Mouse (Mus musculus) hindbrain, embryonic 11.5 days (tissue): ENCODE measurements around the gene Urb1. TPM values are rescaled to one million over a fixed set of nuclear protein-coding genes. Genes with fewer than 3 reads are reported as not detected.

Experiments used
- ATAC-seq: fragments of 200-750 bp; cut with Nextera tagmentation; 2 replicates; pipeline ENCODE4 v1.8.0; 2017; ENCODE audit warnings: mild to moderate bottlenecking, moderate TSS enrichment, moderate library complexity; ENCODE audit not compliant: low FRiP score
- DNase-seq: peaks from one replicate; pipeline ENCODE4 v3.0.0-alpha.2; 2015; ENCODE audit warnings: low spot score
- H3K27ac ChIP-seq: fragments of 300-500 bp; sonication (generic); 2 replicates; pipeline ENCODE4 v1.5.1; 2014; ENCODE audit warnings: mild to moderate bottlenecking, low read depth, low read length
- H3K27me3 ChIP-seq: fragments of 300-500 bp; sonication (generic); 2 replicates; pipeline ENCODE4 v1.6.1; 2014; ENCODE audit warnings: mild to moderate bottlenecking, low read length, moderate library complexity, mixed read lengths; ENCODE audit not compliant: control insufficient read depth, insufficient read depth
- H3K36me3 ChIP-seq: fragments of 300-500 bp; sonication (generic); 2 replicates; pipeline ENCODE4 v1.6.1; 2014; ENCODE audit warnings: mild to moderate bottlenecking, low read length, moderate library complexity, mixed read lengths; ENCODE audit not compliant: control insufficient read depth, insufficient read depth
- H3K4me1 ChIP-seq: fragments of 300-500 bp; sonication (generic); replicated peaks from 2 replicates; pipeline ENCODE4 v1.6.1; 2014; ENCODE audit warnings: low read length, mixed read lengths; ENCODE audit not compliant: control insufficient read depth, insufficient read depth
- H3K4me2 ChIP-seq: fragments of 300-500 bp; sonication (generic); replicated peaks from 2 replicates; pipeline ENCODE4 v1.6.1; 2014; ENCODE audit warnings: mild to moderate bottlenecking, low read depth, low read length
- H3K4me3 ChIP-seq: fragments of 300-500 bp; sonication (generic); 2 replicates; pipeline ENCODE4 v1.5.1; 2014; ENCODE audit warnings: low read depth, low read length
- H3K9ac ChIP-seq: fragments of 300-500 bp; sonication (generic); 2 replicates; pipeline ENCODE4 v1.6.1; 2014; ENCODE audit warnings: low read depth, low read length
- H3K9me3 ChIP-seq: fragments of 300-500 bp; sonication (generic); 2 replicates; pipeline ENCODE4 v1.6.1; 2016; ENCODE audit warnings: low read length; ENCODE audit not compliant: control insufficient read depth
- WGBS: fragments of 180-500 bp; shearing (Covaris S2); extraction: QIAGEN DNeasy Blood & Tissue Kit; methylation state at CpG from one replicate; pipeline ENCODE4 v1.1.7; 2014; 5-methylcytosine and 5-hydroxymethylcytosine counted together
- polyA plus RNA-seq: library from polyadenylated mRNA; unstranded; fragments of >200 nt; fragmentation: Nextera tagmentation; extraction: Ambion mirVana; gene quantifications from 2 replicates; pipeline ENCODE4 v1.2.1, GENCODE M21; 2014

Gene Urb1
- polyA plus RNA-seq, 1 experiment from 2014 or later, result 14.4 TPM

- peaks cover 8% of the 10 kb centered on the region; the same call in 1 of the 2 replicates for H3K4me1 ChIP-seq
- H3K27me3 ChIP-seq, result 0 out of 2 replicates have a peak, but pooled peaks cover 2% of the 10 kb centered on the region
- no peak for ATAC-seq
- H3K27ac ChIP-seq, result no peak overlapping the region
- 78% methylated on average over 6 of the region's 6 CpGs for WGBS
- no peak overlapping the region for H3K9ac ChIP-seq
- H3K4me2 ChIP-seq, result no peak overlapping the region
- no peaks in the 10 kb centered on the region for H3K9me3 ChIP-seq
- no peaks in the 10 kb centered on the region for H3K36me3 ChIP-seq
- no peak overlapping the region for H3K4me3 ChIP-seq
- DNase-seq, result no peak
These were observed 34.8 kb upstream of the Urb1 start for GRCm38 (mm10) chr16:90845038-90845437.

GRCm38 (mm10) chr16:90842164-90842563 lies 32.0 kb upstream of the Urb1 start:
- Histone ChIP-seq H3K4me1 (peaks cover 8% of the 10 kb centered on the region; the same call in 1 of the 2 replicates), H3K4me2 (no peak overlapping the region), H3K27me3 (0 out of 2 replicates have a peak, but pooled peaks cover 2% of the 10 kb centered on the region), H3K9ac (no peak overlapping the region), H3K36me3 (no peaks in the 10 kb centered on the region), H3K27ac (peak overlapping the region; percentile 36; the same call in 1 of the 2 replicates), H3K9me3 (no peaks in the 10 kb centered on the region), H3K4me3 (no peak overlapping the region)
- peak; percentile 31; the same call in 1 of the 2 replicates for ATAC-seq
- 44% methylated on average over 9 of the region's 9 CpGs for WGBS
- peak; percentile 48 for DNase-seq

- Histone ChIP-seq H3K9me3 (no peaks in the 10 kb centered on the region), H3K4me3 (no peak overlapping the region), H3K27me3 (no peaks in the 10 kb centered on the region; the same call in 1 of the 2 replicates), H3K4me2 (no peak overlapping the region), H3K27ac (no peak overlapping the region), H3K4me1 (peaks cover 12% of the 10 kb centered on the region), H3K36me3 (no peaks in the 10 kb centered on the region), H3K9ac (no peak overlapping the region)
- no peak for ATAC-seq
- 67% methylated on average over 8 of the region's 8 CpGs for WGBS
- DNase-seq, result no peak
These were observed 27.2 kb upstream of the Urb1 start for GRCm38 (mm10) chr16:90837431-90837830.

GRCm38 (mm10) chr16:90833041-90833791 lies 23.0 kb upstream of the Urb1 start:
- DNase-seq (no peak), ATAC-seq (no peak)
- no peaks in the 10 kb centered on the region for H3K36me3 ChIP-seq
- H3K9ac ChIP-seq, result no peak overlapping the region
- H3K4me1 ChIP-seq, result peaks cover 15% of the 10 kb centered on the region
- 0 out of 2 replicates have a peak overlapping the region, but pooled peaks have one; percentile 3 for H3K4me2 ChIP-seq
- WGBS, result 17% methylated on average over 9 of the region's 9 CpGs
- peaks cover 25% of the 10 kb centered on the region for H3K27me3 ChIP-seq
- H3K27ac ChIP-seq, result no peak overlapping the region
- no peak overlapping the region for H3K4me3 ChIP-seq
- no peaks in the 10 kb centered on the region for H3K9me3 ChIP-seq

GRCm38 (mm10) chr16:90832495-90832894 lies 22.3 kb upstream of the Urb1 start:
- DNase-seq, result no peak
- ATAC-seq, result no peak
- Histone ChIP-seq H3K9ac (no peak overlapping the region), H3K36me3 (no peaks in the 10 kb centered on the region), H3K4me3 (no peak overlapping the region), H3K4me2 (no peak overlapping the region), H3K27ac (no peak overlapping the region), H3K4me1 (peaks cover 15% of the 10 kb centered on the region), H3K9me3 (no peaks in the 10 kb centered on the region), H3K27me3 (peaks cover 25% of the 10 kb centered on the region)
- WGBS, result 44% methylated on average over 6 of the region's 6 CpGs

- peaks cover 25% of the 10 kb centered on the region for H3K27me3 ChIP-seq
- H3K4me2 ChIP-seq, result no peak overlapping the region
- ATAC-seq (no peak), DNase-seq (no peak)
- no peak overlapping the region for H3K27ac ChIP-seq
- no peak overlapping the region for H3K9ac ChIP-seq
- H3K4me1 ChIP-seq, result peaks cover 15% of the 10 kb centered on the region
- no peaks in the 10 kb centered on the region for H3K9me3 ChIP-seq
- 17% methylated on average over 15 of the region's 15 CpGs for WGBS
- no peaks in the 10 kb centered on the region for H3K36me3 ChIP-seq
- H3K4me3 ChIP-seq, result peak overlapping the region; percentile 4; the same call in 1 of the 2 replicates
These were observed 21.5 kb upstream of the Urb1 start for GRCm38 (mm10) chr16:90831676-90832075.

GRCm38 (mm10) chr16:90830686-90831439 lies 20.6 kb upstream of the Urb1 start:
- no peaks in the 10 kb centered on the region for H3K9me3 ChIP-seq
- H3K4me2 ChIP-seq, result peak overlapping the region; percentile 97
- under 1% methylated on average over 66 of the region's 67 CpGs for WGBS
- peak; percentile 76 for DNase-seq
- peaks cover 25% of the 10 kb centered on the region for H3K27me3 ChIP-seq
- H3K9ac ChIP-seq, result peak overlapping the region; percentile 50
- peak overlapping the region; percentile 50 for H3K4me3 ChIP-seq
- peaks cover 15% of the 10 kb centered on the region for H3K4me1 ChIP-seq
- no peaks in the 10 kb centered on the region for H3K36me3 ChIP-seq
- peak; percentile 62 for ATAC-seq
- no peak overlapping the region for H3K27ac ChIP-seq

GRCm38 (mm10) chr16:90829894-90830685 lies 19.9 kb upstream of the Urb1 start:
- no peaks in the 10 kb centered on the region for H3K36me3 ChIP-seq
- peak; percentile 68 for ATAC-seq
- H3K27me3 ChIP-seq, result peaks cover 25% of the 10 kb centered on the region
- H3K27ac ChIP-seq, result no peak overlapping the region
- peak overlapping the region; percentile 97 for H3K4me2 ChIP-seq
- peak overlapping the region; percentile 50 for H3K4me3 ChIP-seq
- peaks cover 15% of the 10 kb centered on the region for H3K4me1 ChIP-seq
- H3K9ac ChIP-seq, result peak overlapping the region; percentile 50
- under 1% methylated on average over 41 of the region's 45 CpGs for WGBS
- no peaks in the 10 kb centered on the region for H3K9me3 ChIP-seq
- DNase-seq, result peak; percentile 77
